Mouse (Mus musculus): Measurements from ENCODE around the gene Fam193b.

Gene Fam193b

DNA sequence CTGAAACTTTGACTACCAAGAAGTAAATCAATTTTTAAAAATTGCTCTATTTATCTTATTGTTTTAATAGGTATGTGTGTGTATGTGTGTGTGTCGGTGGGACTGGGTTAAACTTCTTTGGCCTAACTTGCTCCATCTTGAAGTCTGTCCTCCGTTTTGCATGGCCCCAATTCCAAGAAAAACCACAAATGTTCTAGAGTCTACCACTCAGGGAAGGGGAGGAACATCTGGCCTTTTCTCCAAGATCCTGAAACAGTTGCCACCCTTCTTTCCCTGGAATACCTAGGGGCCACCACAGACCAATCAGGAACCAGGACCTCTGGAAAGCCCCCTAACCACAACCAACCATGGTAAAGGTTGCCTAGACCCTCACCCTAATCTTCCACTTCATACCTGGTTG is 1.1 kb upstream of the Fam193b start:
- CTCF ChIA-PET: no interaction called here

GRCm38 (mm10) chr13:55570286-55570973 is 490 bp downstream of the Fam193b start:
- CTCF ChIA-PET: no interaction called here

DNA sequence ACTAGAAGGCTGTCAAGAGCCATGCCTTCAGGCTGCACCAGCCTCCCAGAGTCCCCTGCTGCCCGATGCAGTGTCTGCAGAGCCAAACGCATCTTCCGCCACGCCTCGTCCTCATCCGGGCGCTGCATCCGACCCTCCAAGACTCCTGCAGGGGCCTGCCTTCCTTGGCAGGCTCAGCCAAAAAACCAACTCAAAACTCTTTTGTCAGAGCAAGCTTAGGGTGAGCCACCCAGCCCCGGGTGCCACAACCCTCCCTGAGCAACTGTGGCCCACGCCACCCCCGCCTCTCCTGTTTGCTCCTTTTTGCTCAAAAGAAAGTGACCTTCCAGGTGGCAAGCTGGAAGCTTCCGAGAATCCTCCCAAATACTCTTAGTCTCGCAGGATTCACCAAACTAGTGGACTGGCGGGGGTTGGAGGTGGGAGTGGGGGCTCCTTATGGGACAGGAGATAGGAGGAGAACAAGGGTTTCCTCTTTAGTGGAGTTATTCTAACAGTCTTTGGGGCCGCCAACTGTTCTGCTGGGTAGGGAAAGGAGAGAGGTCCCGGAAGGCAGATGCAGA is 1.1 kb downstream of the Fam193b start:
- CTCF ChIA-PET: no interaction called here

- CTCF ChIA-PET: interaction anchor here (0.6 kb wide), 1 partner anchor 17 kb away, joined by 3 read pairs; no protein-coding TSS in a partner anchor
Observed at GRCm38 (mm10) chr13:55568524-55568923, 2.4 kb downstream of the Fam193b start.

DNA sequence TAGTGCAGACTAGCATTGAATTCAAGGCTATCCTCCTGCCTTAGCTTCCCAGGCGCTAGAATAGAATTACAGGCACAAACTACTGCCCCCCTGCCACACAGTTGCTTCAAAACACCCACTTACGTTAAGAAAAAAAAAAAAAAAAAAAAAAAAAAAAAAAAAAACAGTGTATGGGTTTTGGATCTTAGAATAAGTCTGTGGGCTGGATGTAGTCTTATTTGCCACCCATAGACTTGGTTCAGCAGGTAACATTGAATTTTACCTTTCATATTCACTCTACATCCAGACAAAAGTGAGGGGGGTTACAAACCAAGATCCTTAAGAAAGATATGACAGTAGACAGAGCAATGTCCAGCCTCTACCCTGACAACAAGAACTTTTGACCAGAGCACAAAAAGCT is 3.0 kb downstream of the Fam193b start:
- CTCF ChIA-PET: interaction anchor here (0.6 kb wide), 1 partner anchor 17 kb away, joined by 3 read pairs; no protein-coding TSS in a partner anchor

- CTCF ChIA-PET: no interaction called here
Observed at GRCm38 (mm10) chr13:55567001-55567400, 3.9 kb downstream of the Fam193b start.

GRCm38 (mm10) chr13:55563266-55563879 is 7.5 kb downstream of the Fam193b start:
- CTCF ChIA-PET: no interaction called here

- CTCF ChIA-PET: no interaction called here
Observed at GRCm38 (mm10) chr13:55557499-55557898, 13.4 kb downstream of the Fam193b start.

GRCm38 (mm10) chr13:55555921-55556320 is 15.0 kb downstream of the Fam193b start:
- CTCF ChIA-PET: no interaction called here

- CTCF ChIA-PET: no interaction called here
Observed at GRCm38 (mm10) chr13:55549061-55549460, 21.9 kb downstream of the Fam193b start.

DNA sequence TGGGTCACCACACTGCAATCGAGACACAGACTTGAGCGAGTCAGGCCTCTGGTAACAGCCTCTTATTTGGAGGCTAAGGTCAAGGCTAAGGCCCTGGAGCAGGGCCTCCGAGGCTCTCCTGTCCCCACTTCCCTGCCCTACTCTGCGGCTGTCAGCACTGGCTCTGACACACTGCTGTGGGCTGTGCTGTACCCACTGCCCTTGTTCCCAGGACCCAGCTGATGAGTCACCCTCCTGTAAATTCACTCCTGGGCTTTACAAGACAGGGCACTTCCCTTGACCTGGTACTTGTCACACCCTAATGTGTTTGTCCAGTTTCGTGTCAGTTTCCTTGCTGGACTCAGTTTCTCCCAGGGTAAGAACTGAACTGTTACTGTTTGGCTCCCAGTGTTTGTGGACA is 22.5 kb downstream of the Fam193b start:
- CTCF ChIA-PET: no interaction called here

GRCm38 (mm10) chr13:55547916-55548315 is 23.0 kb downstream of the Fam193b start:
- CTCF ChIA-PET: no interaction called here

GRCm38 (mm10) chr13:55544792-55545191 is 26.1 kb downstream of the Fam193b start:
- CTCF ChIA-PET: no interaction called here

DNA sequence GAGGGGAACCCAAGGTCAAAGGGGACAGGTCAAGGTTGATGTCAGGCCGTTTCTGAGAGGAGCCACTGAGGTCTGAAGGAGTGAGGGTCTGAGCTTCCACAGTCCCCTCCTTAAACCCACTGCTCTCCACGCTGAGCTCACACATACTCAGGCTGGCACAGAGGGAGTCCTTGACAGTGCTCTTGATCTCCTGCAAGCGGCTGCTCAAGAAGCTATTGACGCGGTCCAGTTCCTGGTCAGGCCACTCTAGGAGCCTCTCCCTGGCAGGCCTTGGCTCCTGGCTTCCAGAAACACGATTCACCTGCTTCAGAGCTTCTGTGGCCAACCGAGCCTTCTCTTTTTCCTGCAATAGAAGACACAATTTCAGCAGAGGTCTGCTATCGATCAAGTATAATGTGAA is 27.5 kb downstream of the Fam193b start:
- CTCF ChIA-PET: no interaction called here

- CTCF ChIA-PET: no interaction called here
Observed at GRCm38 (mm10) chr13:55542891-55543290, 28.0 kb downstream of the Fam193b start.

GRCm38 (mm10) chr13:55540933-55541332 is 30.0 kb downstream of the Fam193b start:
- CTCF ChIA-PET: no interaction called here

DNA sequence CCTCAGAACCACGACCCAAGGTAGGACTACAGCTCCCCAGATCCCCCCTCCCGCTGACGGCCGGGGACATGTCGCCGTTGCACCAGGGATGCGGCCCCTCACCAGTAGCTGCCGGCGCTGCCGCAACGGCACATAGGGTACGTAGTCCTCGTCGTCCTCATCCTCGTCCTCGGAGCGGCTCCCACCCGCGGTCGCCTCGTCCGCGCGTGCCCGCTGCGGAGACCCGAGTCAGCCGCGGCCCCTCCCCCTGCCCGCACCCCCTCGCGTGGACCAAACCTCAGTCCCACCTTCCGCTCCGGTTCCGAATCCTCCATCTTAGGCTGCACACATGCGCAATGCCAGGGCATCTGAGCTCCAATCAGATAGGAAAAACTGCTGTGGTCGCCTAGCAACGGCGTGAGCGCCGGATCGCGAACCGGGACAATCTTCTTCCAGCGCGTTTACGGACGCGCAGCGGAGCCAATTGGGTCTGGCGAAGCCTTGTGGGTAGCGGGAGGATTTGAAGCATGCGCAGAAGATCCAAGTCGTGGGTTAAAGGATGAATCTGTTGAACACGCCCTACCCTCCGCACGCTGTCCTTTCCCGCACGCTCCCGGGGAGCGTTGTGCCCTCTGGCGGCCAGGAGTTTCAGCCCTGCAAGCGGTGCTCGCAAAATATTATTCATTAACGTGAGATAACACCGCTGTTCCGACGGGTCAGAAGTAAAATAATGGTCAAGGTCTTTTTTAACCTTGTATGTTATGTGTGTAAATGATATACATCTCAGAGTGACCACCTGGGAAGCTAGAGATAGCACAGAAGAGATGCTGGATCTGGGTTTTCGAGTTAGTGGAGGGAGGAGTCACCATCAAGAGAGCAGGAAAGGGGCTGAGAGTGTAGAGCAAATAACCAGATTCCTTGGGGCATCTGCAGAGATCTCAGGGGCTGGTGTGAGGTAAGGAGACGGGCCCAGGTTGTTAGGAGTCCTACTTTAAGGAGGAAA is 34.4 kb downstream of the Fam193b start, which contains the start of gene Ddx41:
Gene Ddx41 (minus strand): TSS at position 465 of the 982 bp plus-strand sequence.
- CTCF ChIA-PET: no interaction called here

- CTCF ChIA-PET: no interaction called here
Observed at GRCm38 (mm10) chr13:55535796-55536193, 35.1 kb downstream of the Fam193b start.

DNA sequence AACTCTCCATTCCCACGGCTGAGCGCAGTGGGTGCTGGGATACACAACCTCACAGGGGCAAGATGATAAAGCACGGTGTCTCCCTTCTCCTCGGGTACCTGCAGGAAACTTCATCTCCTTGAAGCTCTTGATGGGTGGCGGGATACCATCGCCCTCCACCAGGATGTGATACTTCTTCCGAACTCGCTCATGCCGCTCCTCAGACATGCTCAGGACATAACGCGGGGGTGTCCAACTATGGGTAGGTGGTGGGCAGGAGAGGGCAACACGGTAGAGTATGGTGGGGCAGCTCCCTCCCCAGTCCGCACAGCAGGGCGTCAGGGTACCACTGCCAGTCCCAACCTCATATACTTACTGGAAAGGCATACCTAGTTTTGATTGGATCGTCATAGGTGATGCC is 35.7 kb downstream of the Fam193b start:
- CTCF ChIA-PET: no interaction called here

DNA sequence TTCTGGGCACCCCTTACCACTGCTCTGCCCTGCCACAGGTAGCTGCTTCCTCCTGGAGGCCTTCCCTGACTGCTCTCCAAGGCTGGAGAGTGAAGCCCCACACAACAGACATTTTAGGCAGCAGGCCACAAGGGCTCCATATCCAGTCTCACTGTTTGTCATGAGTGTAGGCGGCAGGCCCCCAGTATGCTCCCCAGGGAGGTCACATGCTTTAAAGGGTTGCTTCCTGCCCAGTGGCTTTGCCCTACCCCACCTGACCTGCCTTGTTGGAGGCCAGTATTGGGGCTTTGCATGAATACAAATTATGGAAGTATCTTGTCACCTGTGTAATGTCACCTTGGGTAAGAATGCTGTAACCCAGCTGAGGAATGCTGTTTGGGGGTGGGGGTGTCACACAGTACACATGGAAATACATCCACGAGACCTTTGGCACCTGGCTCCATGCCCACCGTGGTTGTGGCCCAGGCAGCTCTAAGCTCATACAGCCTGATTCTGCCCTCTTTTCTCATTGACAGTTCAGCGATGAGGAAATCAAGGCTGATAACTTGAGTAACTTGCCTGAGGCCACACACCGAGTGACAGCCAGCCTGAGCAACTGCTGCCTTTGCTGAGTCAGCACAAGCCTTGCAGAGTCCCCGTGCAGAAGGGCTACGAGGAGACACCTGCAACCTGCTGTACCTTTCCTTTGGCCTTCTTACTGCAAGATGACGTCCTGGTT is 41.6 kb downstream of the Fam193b start, which contains the start of gene Dok3:
Gene Dok3 (minus strand): TSS at position 99 of the 718 bp plus-strand sequence.
- CTCF ChIA-PET: interaction anchor here (1.0 to 1.2 kb wide), 2 partner anchors 14 to 63 kb away, joined by 3 read pairs; no protein-coding TSS in a partner anchor
